Mouse (Mus musculus): ENCODE results near the gene Id1.

Id1 gene

GRCm38 (mm10) chr2:152756474-152757393 lies 20.7 kb downstream of the Id1 start:
- DNase-seq (ENCODE audit: low spot score) = no peak

DNA sequence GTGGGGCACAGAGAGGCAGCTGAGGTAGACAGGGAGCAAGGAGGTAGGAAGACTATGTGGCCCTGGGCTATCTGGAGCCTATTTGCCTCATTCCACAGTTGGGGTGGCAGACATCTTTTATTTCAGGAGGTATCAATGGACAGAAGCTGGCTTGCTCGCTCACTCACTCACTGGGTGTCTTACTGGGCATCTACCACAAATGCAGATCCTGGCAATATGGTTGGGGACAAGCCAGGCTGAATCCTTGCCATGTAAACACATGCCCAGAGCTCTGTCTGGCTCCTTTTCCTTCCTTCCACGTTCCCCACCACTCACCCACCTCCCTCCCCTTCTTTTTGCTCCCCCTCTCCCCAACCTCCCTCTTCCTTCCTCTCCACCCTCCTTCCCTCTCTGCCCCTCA lies 21.4 kb downstream of the Id1 start:
- no peak for DNase-seq (ENCODE audit: low spot score)

GRCm38 (mm10) chr2:152758351-152758750 lies 22.3 kb downstream of the Id1 start:
- no peak for DNase-seq (ENCODE audit: low spot score)

DNA sequence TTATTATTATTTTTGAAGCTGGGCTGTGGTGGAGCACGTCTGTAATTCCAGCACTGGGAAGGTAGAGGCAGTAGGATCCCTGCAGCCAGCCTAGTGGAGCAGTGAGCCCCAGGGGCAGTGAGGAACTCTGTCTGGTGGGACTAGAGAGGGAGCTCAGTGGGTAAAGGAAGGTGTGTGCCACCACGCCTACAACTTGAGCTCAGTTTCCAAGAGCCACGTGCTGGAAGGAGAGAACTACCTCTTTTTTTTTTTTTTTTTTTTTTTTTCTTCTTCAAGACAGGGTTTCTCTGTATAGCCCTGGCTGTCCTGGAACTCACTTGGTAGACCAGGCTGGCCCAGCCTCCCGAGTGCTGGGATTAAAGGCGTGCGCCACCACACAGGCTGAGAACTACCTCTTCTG lies 27.3 kb downstream of the Id1 start:
- no peak for DNase-seq (ENCODE audit: low spot score)

- DNase-seq (ENCODE audit: low spot score) = peak; percentile 41
Observed at GRCm38 (mm10) chr2:152764172-152765044, 28.4 kb downstream of the Id1 start.

- DNase-seq (ENCODE audit: low spot score) = peak; percentile 65
Observed at GRCm38 (mm10) chr2:152765045-152765674, 29.1 kb downstream of the Id1 start.

DNA sequence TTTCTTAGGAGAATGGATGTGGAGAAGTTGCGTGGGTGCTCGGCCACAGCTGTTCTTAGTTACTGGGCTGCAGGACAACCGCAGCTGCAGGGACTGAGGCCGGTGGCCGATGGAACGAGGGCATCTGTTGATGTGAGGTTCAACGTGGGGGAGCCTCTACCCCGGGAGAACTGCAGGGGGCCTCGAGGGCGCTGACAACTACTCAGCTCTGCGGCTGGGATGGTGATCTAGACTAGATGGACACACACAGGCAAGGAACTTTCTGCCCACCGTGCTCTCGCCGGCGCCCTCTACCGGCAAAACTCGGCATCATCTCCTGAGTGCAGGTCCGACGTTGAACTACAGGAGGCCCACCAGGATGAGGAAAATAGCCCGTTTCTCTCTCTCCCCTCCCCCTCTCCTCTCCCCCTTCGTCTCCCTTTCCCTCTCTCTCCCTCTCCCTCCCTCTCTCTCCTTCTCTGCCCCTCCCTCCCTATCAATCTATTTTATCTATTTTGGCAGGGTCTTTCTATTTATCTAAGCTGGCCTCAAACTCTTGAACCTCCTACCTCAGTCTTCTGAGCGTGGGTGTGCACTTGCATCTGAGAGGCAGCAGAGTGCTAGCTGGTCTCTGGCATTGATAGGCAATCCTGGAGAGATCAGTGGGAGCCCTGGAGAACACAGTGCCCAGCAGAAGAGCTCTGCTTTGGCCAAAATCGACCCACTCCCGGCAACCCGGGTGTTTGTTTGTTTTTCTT lies 30.5 kb downstream of the Id1 start:
- DNase-seq (ENCODE audit: low spot score) = peak; percentile 93

GRCm38 (mm10) chr2:152767618-152768271 lies 31.7 kb downstream of the Id1 start:
- DNase-seq (ENCODE audit: low spot score) = peak; percentile 81

DNA sequence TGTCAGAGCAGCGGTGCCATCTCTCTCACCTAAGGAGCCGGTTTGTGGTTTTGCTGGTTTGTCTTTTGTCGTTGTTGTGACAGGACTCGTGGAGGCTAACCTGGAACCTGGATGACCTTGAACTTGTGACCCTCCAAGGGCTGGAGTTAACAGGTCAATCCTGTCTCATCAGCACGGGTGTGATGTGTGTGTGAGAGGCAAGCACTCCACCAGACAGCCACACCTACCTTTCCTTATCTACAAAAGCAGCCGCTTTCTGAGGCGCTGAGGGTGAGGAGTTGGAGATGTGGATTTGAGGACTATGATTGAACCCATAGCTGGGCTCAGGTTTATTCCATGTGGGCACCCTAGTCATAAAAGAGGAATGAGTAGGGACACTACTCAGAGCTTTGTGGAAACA lies 33.6 kb downstream of the Id1 start:
- DNase-seq (ENCODE audit: low spot score) = no peak

DNA sequence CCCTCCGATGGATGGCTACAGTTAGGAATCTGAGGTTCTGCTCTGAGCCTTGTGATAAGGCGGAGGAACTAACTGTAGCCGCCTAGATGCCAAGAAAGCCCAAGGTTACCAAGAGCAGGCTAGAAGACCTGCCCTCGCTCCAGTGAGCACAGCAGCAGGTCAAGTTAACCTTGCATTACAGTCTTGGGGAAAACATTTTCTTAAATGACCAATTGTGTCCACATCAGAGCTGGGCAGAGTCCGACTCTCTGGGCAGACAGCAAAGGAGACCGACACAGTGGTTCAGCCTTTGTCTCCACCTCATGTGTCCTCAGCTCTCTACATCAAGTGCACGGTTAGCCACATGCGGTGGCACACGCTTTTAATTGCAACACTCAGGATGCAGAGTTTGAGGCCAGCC lies 35.5 kb downstream of the Id1 start:
- no peak for DNase-seq (ENCODE audit: low spot score)

DNA sequence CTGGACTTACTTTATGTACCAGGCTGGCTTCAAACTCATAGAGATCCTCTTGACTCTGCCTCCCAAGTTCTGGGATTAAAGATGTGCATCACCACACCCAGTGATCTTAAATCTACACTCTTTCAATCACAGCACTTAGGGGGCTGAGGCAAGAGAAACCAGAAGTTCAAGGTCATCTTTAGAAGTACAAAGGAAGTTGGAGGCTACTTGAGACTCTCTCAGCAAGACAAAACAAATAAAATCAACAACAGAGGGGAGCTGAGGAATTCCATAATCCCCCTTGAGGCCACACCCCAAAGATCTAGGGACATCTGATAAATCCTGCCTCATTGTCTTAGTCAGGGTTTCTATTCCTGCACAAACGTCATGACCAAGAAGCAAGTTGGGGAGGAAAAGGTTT lies 36.2 kb downstream of the Id1 start:
- no peak for DNase-seq (ENCODE audit: low spot score)

GRCm38 (mm10) chr2:152775357-152775756 lies 39.3 kb downstream of the Id1 start:
- DNase-seq (ENCODE audit: low spot score) = no peak

DNA sequence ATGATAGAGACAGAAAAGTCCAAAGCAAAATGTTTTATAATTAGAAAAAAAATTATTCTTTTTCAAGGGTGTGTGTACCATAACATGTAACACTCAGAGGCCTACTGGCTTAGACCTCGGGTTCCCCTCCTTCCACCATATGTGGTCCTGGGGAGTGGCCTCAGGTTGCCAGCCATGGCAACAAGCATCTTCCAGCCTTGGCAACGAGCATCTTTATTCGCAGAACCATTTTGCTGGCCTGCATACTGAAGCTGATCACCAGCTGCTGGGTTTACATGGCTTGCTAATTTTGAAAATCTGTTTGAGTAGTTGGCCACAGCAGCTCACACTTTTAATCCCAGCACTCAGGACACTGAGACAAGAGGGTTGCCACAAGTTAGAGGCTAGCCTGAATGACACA lies 40.0 kb downstream of the Id1 start:
- DNase-seq (ENCODE audit: low spot score) = no peak

DNA sequence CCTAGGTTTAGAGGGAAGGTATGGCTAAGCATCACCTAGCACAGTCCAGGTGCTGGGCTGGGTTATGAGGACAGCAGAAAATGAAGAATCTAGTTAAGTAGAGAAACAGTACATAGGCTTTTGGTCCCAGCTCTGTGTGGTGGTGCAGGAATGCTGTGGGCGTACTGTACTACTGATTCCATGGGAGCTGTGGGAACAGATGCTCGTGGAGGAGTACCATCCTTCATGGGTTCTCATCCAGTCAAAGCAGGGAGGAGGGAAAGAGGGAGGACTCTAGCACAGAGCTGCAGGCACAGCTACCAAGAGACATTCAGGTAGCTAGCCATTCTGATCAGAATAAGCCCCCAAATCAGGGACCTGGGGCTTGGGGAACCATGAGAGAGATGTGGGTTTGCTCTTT lies 40.4 kb downstream of the Id1 start:
- DNase-seq (ENCODE audit: low spot score) = no peak

DNA sequence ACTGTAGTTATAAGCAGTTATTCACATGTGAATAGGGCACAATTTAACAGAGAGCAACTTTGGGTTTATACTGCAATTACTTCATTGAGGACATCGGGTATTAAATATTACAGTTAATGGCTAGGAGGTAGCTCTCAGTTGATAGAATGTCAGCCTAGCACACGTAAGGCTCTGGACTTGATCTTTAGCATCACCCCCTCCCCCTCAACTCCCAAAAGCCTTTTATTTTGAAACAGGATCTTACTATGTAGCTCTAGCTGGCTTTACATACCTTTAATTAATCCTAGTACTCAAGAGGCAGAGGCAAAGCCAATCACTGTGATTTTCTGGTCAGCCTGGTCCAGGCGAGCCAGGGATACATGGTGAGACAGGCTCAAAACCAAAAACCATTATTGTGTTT lies 41.0 kb downstream of the Id1 start:
- DNase-seq (ENCODE audit: low spot score) = no peak

GRCm38 (mm10) chr2:152780466-152780865 lies 44.4 kb downstream of the Id1 start:
- DNase-seq (ENCODE audit: low spot score) = no peak

DNA sequence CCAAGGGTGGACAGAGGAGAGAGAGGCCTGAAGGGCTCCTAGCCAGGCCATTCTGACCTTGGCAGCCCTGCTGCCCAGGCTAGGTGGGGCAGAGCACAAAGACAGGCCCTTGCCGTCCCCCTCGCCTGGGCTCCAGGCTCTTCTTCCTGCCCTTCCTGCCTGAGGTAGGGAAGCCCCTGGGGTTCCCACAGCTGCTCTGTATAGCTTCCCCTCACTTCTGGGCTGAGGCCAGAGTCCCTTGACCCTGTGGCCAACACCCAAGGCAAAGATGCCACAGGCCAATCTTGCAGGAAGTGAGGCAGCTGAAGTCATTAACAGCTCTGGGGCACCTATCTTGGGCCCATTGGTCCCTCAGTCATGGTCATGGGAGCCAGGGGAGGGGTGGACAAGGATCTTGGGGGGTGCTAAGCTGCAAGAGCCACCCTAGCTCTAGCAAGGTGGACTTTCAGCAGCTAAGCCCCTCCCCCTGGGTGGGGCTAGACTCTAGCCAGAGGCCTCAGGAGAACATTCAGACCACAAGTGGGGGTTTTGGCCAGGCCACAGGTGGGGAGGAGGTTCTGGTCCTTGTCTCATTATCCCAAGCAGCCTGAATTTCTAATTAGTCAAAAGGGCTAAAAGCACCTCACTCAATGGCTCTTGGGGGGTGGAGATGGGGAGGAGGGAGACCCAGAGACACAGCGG lies 45.1 kb downstream of the Id1 start:
- no peak for DNase-seq (ENCODE audit: low spot score)

GRCm38 (mm10) chr2:152782656-152783055 lies 46.6 kb downstream of the Id1 start:
- DNase-seq (ENCODE audit: low spot score) = no peak

DNA sequence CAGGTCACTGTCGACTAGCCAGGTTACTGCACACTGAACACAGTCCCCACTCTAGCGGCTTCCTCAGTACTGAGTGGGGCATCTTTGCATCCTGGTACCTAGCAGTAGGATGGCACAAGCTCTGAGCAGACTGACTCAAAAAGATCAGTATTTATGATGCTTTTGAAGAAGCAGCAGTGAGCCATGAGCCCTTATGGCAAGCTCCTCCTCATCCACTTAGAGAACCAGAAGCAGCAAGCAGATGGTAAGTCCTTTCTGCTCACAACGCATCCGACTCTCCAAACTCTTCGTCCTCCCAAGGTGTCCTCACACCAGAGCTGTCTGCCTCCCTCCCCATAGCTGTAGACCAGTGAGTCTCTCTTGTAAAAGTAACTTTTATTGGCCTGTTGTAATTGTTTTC lies 47.2 kb downstream of the Id1 start:
- DNase-seq (ENCODE audit: low spot score) = no peak

DNA sequence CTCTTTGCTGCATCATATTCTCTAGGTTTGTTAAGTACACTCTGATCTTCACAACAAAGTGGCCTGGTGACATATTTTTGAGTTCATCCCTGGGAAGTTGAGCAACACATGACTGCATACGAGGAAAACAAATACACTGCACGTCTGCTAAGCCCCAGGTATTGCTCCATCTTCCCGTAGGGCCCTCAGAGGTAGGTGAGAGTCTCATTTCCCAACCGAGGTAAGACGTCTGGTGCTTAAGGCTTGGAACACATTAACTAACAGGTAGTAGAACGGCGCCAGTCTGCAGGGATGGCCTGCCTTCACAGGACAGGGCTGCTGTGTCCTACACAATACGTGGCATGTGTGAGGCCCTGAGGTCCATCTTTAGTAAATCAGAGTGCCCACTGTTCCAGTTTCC lies 48.6 kb downstream of the Id1 start:
- DNase-seq (ENCODE audit: low spot score) = peak; percentile 82
